Mouse (Mus musculus): ENCODE measurements around the gene Gm10160.
A peak's percentile ranks its signal among the peaks of the same experiment; 100 is the strongest.
"Not testable (repeated sequence)": the region's sequence is repeated elsewhere in the genome, so short reads cannot be mapped to it uniquely, and the experiment has no call there.

Gm10160 gene

GRCm38 (mm10) chr7:81858236-81858635 lies 2.6 kb upstream of the Gm10160 start:
- DNase-seq (ENCODE audit: low spot score in 2 of 2), result no peak

- no peak for DNase-seq (ENCODE audit: low spot score in 2 of 2)
Observed at GRCm38 (mm10) chr7:81856221-81856620, 627 bp upstream of the Gm10160 start.

- no peak for DNase-seq (ENCODE audit: low spot score in 2 of 2)
Observed at GRCm38 (mm10) chr7:81854568-81855307, 856 bp downstream of the Gm10160 start.

- DNase-seq (ENCODE audit: low spot score in 2 of 2), result peak in 1 of 2 experiments; percentile 1
Observed at GRCm38 (mm10) chr7:81851706-81852105, 3.9 kb downstream of the Gm10160 start.

- no peak for DNase-seq (ENCODE audit: low spot score in 2 of 2)
Observed at GRCm38 (mm10) chr7:81850171-81850570, 5.4 kb downstream of the Gm10160 start.

GRCm38 (mm10) chr7:81849633-81850032 lies 6.0 kb downstream of the Gm10160 start:
- no peak for DNase-seq (ENCODE audit: low spot score in 2 of 2)

- no peak for DNase-seq (ENCODE audit: low spot score in 2 of 2)
Observed at GRCm38 (mm10) chr7:81849214-81849613, 6.4 kb downstream of the Gm10160 start.

GRCm38 (mm10) chr7:81847777-81848176 lies 7.8 kb downstream of the Gm10160 start:
- peak in 1 of 2 experiments; percentile 1 for DNase-seq (ENCODE audit: low spot score in 2 of 2)

- DNase-seq (ENCODE audit: low spot score in 2 of 2), result no peak
Observed at GRCm38 (mm10) chr7:81847010-81847409, 8.6 kb downstream of the Gm10160 start.

GRCm38 (mm10) chr7:81846008-81846407 lies 9.6 kb downstream of the Gm10160 start:
- no peak for DNase-seq (ENCODE audit: low spot score in 2 of 2)

- DNase-seq (ENCODE audit: low spot score in 2 of 2), result no peak
Observed at GRCm38 (mm10) chr7:81845313-81845712, 10.3 kb downstream of the Gm10160 start.

GRCm38 (mm10) chr7:81844801-81845200 lies 10.8 kb downstream of the Gm10160 start:
- DNase-seq (ENCODE audit: low spot score in 2 of 2), result no peak

- DNase-seq (ENCODE audit: low spot score in 2 of 2), result no peak
Observed at GRCm38 (mm10) chr7:81843903-81844302, 11.7 kb downstream of the Gm10160 start.

- no peak for DNase-seq (ENCODE audit: low spot score in 2 of 2)
Observed at GRCm38 (mm10) chr7:81842998-81843397, 12.6 kb downstream of the Gm10160 start.

GRCm38 (mm10) chr7:81842141-81842540 lies 13.5 kb downstream of the Gm10160 start:
- no peak for DNase-seq (ENCODE audit: low spot score in 2 of 2)

GRCm38 (mm10) chr7:81841439-81841838 lies 14.2 kb downstream of the Gm10160 start:
- DNase-seq (ENCODE audit: low spot score in 2 of 2), result no peak

GRCm38 (mm10) chr7:81840661-81841181 lies 14.9 kb downstream of the Gm10160 start:
- peak; percentile 65 to 76 for DNase-seq (ENCODE audit: low spot score in 2 of 2)

GRCm38 (mm10) chr7:81839746-81840145 lies 15.8 kb downstream of the Gm10160 start:
- no peak for DNase-seq (ENCODE audit: low spot score in 2 of 2)

GRCm38 (mm10) chr7:81837771-81838170 lies 17.8 kb downstream of the Gm10160 start:
- not testable (repeated sequence) for DNase-seq (ENCODE audit: low spot score in 2 of 2)

- no peak for DNase-seq (ENCODE audit: low spot score in 2 of 2)
Observed at GRCm38 (mm10) chr7:81835430-81835829, 20.2 kb downstream of the Gm10160 start.

GRCm38 (mm10) chr7:81834847-81835246 lies 20.7 kb downstream of the Gm10160 start:
- no peak for DNase-seq (ENCODE audit: low spot score in 2 of 2)

GRCm38 (mm10) chr7:81829379-81829894 lies 26.2 kb downstream of the Gm10160 start, which contains the start of gene Btbd1:
TSS of gene Btbd1 (minus strand) at chr7:81829431.
- DNase-seq (ENCODE audit: low spot score in 2 of 2), result peak; percentile 44 to 76
